30 mouse cellular contexts compared by ENCODE assay signal in the genomic region with DNA sequence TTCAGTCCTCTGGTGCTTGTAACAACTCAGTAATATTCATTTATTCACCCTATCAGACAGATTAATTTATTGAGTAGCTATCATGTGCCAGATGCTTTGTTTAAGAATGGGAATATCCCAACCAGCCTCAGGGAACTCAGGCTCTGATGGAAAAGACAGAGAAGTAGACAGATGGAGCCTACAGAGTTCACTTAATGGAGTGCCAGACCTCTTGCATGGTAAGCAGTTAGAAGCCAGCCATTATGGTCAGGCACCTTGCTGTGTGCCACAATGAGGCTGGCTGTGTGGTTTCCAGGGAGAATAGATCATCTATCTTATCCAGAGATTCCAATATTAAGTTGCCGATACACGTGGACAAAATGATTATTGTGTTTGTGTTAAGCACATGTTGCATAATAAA.
DNase-seq lines count a peak whose midpoint lies in the region; ATAC-seq and TF ChIP-seq lines count a peak whose summit lies in the region.
"Had no signal": no experiment of that assay in that cellular context is flagged by ENCODE, and none has a peak within 500 bp of the region (broad histone marks: within the 10 kb centered on the region; RNA-seq: fewer than 3 reads in every experiment).

No protein-coding gene starts in this region.

- no peak overlapping the region for H3K4me2 ChIP-seq in hindbrain, embryonic 12.5 days (replicated peaks)
- H3K4me2 ChIP-seq in lung, postnatal 0 days (replicated peaks; ENCODE audit: low read depth, low read length) = no peak overlapping the region
- H3K4me2 ChIP-seq: embryonic facial prominence, embryonic 13.5 days; heart, embryonic 13.5 days; hindbrain, embryonic 15.5 days; limb, embryonic 15.5 days; liver, embryonic 13.5 days had no signal

- peak; percentile 27 for DNase-seq in heart, adult 11 months
- DNase-seq in heart, adult 9 months (ENCODE audit: low spot score in 2 of 2) = no peak
- peak; percentile 32 for DNase-seq in brain, embryonic 14.5 days (ENCODE audit: low read depth)
- DNase-seq in mesoderm, embryonic 11.5 days (ENCODE audit: low read depth, low spot score) = peak; percentile 18
- no peak for DNase-seq in adrenal gland, adult 18-20 months (ENCODE audit: low spot score in 2 of 2)
- DNase-seq in lung, postnatal 0 days (ENCODE audit: low spot score) = no peak
- DNase-seq in gastrocnemius, adult 18-20 months (ENCODE audit: low spot score) = no peak
- DNase-seq: adrenal gland, adult 2 months; adrenal gland, postnatal 36 days; B cell, adult 2 months; cerebellum, adult 2 months; gastrocnemius, postnatal 36 days; heart, adult 2 months; heart, postnatal 10 days; kidney, adult 9 months; kidney, postnatal 10 days; layer of hippocampus, postnatal 36 days; liver, embryonic 13.5 days; lung, adult 18-20 months; lung, postnatal 10 days; right cerebral cortex, postnatal 14 days had no signal

- H3K36me3 ChIP-seq in hindbrain, embryonic 12.5 days = no peaks in the 10 kb centered on the region
- no peaks in the 10 kb centered on the region for H3K36me3 ChIP-seq in lung, postnatal 0 days (ENCODE audit: insufficient read depth, low read length)
- H3K36me3 ChIP-seq: embryonic facial prominence, embryonic 13.5 days; forebrain, embryonic 10.5 days; heart, embryonic 13.5 days; hindbrain, embryonic 15.5 days; limb, embryonic 10.5 days; limb, embryonic 15.5 days; liver, embryonic 13.5 days had no signal

- WGBS in hindbrain, embryonic 12.5 days = 62% methylated on average over 2 of the region's 2 CpGs
- WGBS in lung, postnatal 0 days = 80% methylated on average over 2 of the region's 2 CpGs

- H3K27me3 ChIP-seq in hindbrain, embryonic 12.5 days = no peaks in the 10 kb centered on the region
- H3K27me3 ChIP-seq in lung, postnatal 0 days (replicated peaks; ENCODE audit: insufficient read depth, low read length) = no peaks in the 10 kb centered on the region
- H3K27me3 ChIP-seq: embryonic facial prominence, embryonic 13.5 days; heart, embryonic 13.5 days; hindbrain, embryonic 15.5 days; limb, embryonic 15.5 days; liver, embryonic 13.5 days had no signal

- ATAC-seq in hindbrain, embryonic 12.5 days (ENCODE audit: low FRiP score) = peak; percentile 72; the same call in 1 of the 2 replicates
- no peak for ATAC-seq in lung, postnatal 0 days
- ATAC-seq: intestine, embryonic 16.5 days had no signal

- H3K4me3 ChIP-seq in hindbrain, embryonic 12.5 days = no peak overlapping the region
- H3K4me3 ChIP-seq in lung, postnatal 0 days (ENCODE audit: low read depth, low read length) = no peak overlapping the region
- H3K4me3 ChIP-seq: embryonic facial prominence, embryonic 13.5 days; forebrain, embryonic 10.5 days; heart, adult 2 months; heart, embryonic 13.5 days; hindbrain, embryonic 15.5 days; limb, embryonic 10.5 days; limb, embryonic 15.5 days; liver, embryonic 13.5 days had no signal

- no peaks in the 10 kb centered on the region for H3K9me3 ChIP-seq in hindbrain, embryonic 12.5 days (replicated peaks)
- no peaks in the 10 kb centered on the region for H3K9me3 ChIP-seq in lung, postnatal 0 days (ENCODE audit: low read length)
- H3K9me3 ChIP-seq: embryonic facial prominence, embryonic 13.5 days; forebrain, embryonic 10.5 days; heart, embryonic 13.5 days; hindbrain, embryonic 15.5 days; limb, embryonic 10.5 days; limb, embryonic 15.5 days; liver, embryonic 13.5 days had no signal

- no peak for TF ChIP-seq EP300 in lung, postnatal 0 days (IDR thresholded peaks at IDR 0.05)

- TF ChIP-seq POLR2A in brain, embryonic 14.5 days (IDR thresholded peaks at IDR 0.05; ENCODE audit: borderline replicate concordance, extremely low read depth, insufficient read depth, insufficient read length, poor library complexity, severe bottlenecking) = no peak

- H3K4me1 ChIP-seq in hindbrain, embryonic 12.5 days = no peaks in the 10 kb centered on the region
- H3K4me1 ChIP-seq in lung, postnatal 0 days (ENCODE audit: insufficient read depth, low read depth, low read length) = no peaks in the 10 kb centered on the region
- H3K4me1 ChIP-seq: embryonic facial prominence, embryonic 13.5 days; forebrain, embryonic 10.5 days; heart, embryonic 13.5 days; hindbrain, embryonic 15.5 days; limb, embryonic 10.5 days; limb, embryonic 15.5 days; liver, embryonic 13.5 days had no signal

- H3K27ac ChIP-seq in hindbrain, embryonic 12.5 days = no peak overlapping the region
- H3K27ac ChIP-seq in lung, postnatal 0 days (ENCODE audit: low read length) = no peak overlapping the region
- H3K27ac ChIP-seq: embryonic facial prominence, embryonic 13.5 days; forebrain, embryonic 10.5 days; heart, adult 2 months; heart, embryonic 13.5 days; hindbrain, embryonic 15.5 days; limb, embryonic 10.5 days; limb, embryonic 15.5 days; liver, embryonic 13.5 days; macrophage had no signal

- H3K9ac ChIP-seq in hindbrain, embryonic 12.5 days = no peak overlapping the region
- H3K9ac ChIP-seq in lung, postnatal 0 days (replicated peaks; ENCODE audit: low read depth) = no peak overlapping the region
- H3K9ac ChIP-seq: embryonic facial prominence, embryonic 13.5 days; heart, embryonic 13.5 days; hindbrain, embryonic 15.5 days; limb, embryonic 15.5 days; liver, embryonic 13.5 days had no signal

- no peak for TF ChIP-seq CTCF in brain, embryonic 14.5 days (IDR thresholded peaks at IDR 0.05; ENCODE audit: borderline replicate concordance, extremely low read depth, insufficient read depth, insufficient read length)
- TF ChIP-seq CTCF in lung, postnatal 0 days (IDR thresholded peaks at IDR 0.05) = no peak

Comparison
In these comparisons a context has a peak if more than half of its experiments do, and no peak if none do; other contexts are left out.
1. DNase-seq: peak in heart, adult 11 months (single experiment), brain, embryonic 14.5 days (single experiment) and mesoderm, embryonic 11.5 days (single experiment); none in heart, adult 9 months (0 of 2), adrenal gland, adult 18-20 months (0 of 2), lung, postnatal 0 days (single experiment) and gastrocnemius, adult 18-20 months (single experiment).